Mouse (Mus musculus) frontal cortex, adult (tissue): ENCODE measurements around the gene Sox30.

Experiments used
- ATAC-seq: cut with Nextera tagmentation; 2 replicates; pipeline ENCODE4 v1.9.2; 2017; ENCODE audit warnings: mild to moderate bottlenecking, moderate library complexity, mixed read lengths; ENCODE audit not compliant: low TSS enrichment

Gene Sox30

GRCm38 (mm10) chr11:45979946-45980892, at the start of gene Sox30:
TSS of gene Sox30 (plus strand) at chr11:45980310.
- peak; percentile 67 for ATAC-seq

- no peak for ATAC-seq
These were observed 47.3 kb upstream of the Sox30 start for GRCm38 (mm10) chr11:45932771-45933170.

GRCm38 (mm10) chr11:45937478-45937877, 42.6 kb upstream of the Sox30 start:
- ATAC-seq = peak; percentile 88

GRCm38 (mm10) chr11:45938917-45939316, 41.2 kb upstream of the Sox30 start:
- ATAC-seq = peak; percentile 36; the same call in 1 of the 2 replicates

GRCm38 (mm10) chr11:45942281-45942680, 37.8 kb upstream of the Sox30 start:
- no peak for ATAC-seq

GRCm38 (mm10) chr11:45943108-45943705, 36.9 kb upstream of the Sox30 start:
- ATAC-seq = peak; percentile 71

GRCm38 (mm10) chr11:45943891-45944642, 36.0 kb upstream of the Sox30 start:
- ATAC-seq = peak; percentile 2

GRCm38 (mm10) chr11:45944643-45945156, 35.4 kb upstream of the Sox30 start, which contains the start of gene Lsm11:
TSS of gene Lsm11 (minus strand) at chr11:45944935.
- peak; percentile 64 for ATAC-seq

- ATAC-seq = no peak
These were observed 33.3 kb upstream of the Sox30 start for GRCm38 (mm10) chr11:45946796-45947195.

- peak; percentile 62 for ATAC-seq
These were observed 32.6 kb upstream of the Sox30 start for GRCm38 (mm10) chr11:45947491-45947890.

GRCm38 (mm10) chr11:45955127-45955627, 24.9 kb upstream of the Sox30 start, which contains the start of gene Thg1l:
TSS of gene Thg1l (minus strand) at chr11:45955494.
- peak; percentile 99 for ATAC-seq

- ATAC-seq = no peak
These were observed 20.5 kb upstream of the Sox30 start for GRCm38 (mm10) chr11:45959598-45959997.

- no peak for ATAC-seq
These were observed 20.1 kb upstream of the Sox30 start for GRCm38 (mm10) chr11:45960003-45960402.

GRCm38 (mm10) chr11:45966896-45967295, 13.2 kb upstream of the Sox30 start:
- peak; percentile 74 for ATAC-seq

GRCm38 (mm10) chr11:45968466-45968865, 11.6 kb upstream of the Sox30 start:
- no peak for ATAC-seq

- no peak for ATAC-seq
These were observed 6.5 kb upstream of the Sox30 start for GRCm38 (mm10) chr11:45973635-45974034.

GRCm38 (mm10) chr11:45974466-45974865, 5.6 kb upstream of the Sox30 start:
- ATAC-seq = peak; percentile 79

- ATAC-seq = peak; percentile 88
These were observed 4.0 kb upstream of the Sox30 start for GRCm38 (mm10) chr11:45976061-45976460.

GRCm38 (mm10) chr11:45980893-45981253, 763 bp downstream of the Sox30 start:
- no peak for ATAC-seq

- ATAC-seq = peak; percentile 91
These were observed 11.5 kb downstream of the Sox30 start for GRCm38 (mm10) chr11:45991604-45992003.

- peak; percentile 52; the same call in 1 of the 2 replicates for ATAC-seq
These were observed 12.0 kb downstream of the Sox30 start for GRCm38 (mm10) chr11:45992087-45992486.

- ATAC-seq = peak; percentile 93
These were observed 36.0 kb downstream of the Sox30 start for GRCm38 (mm10) chr11:46016061-46016460.
